Mouse (Mus musculus) adrenal gland, adult 8-10 months (tissue): ENCODE results near the gene Rftn1. TPM values are rescaled to one million over a fixed set of nuclear protein-coding genes. Genes with fewer than 3 reads are reported as not detected.
A peak's percentile ranks its signal among the peaks of the same experiment; 100 is the strongest.

Source experiments
- DNase-seq: peaks from one replicate; pipeline ENCODE4 v3.0.0; 2022
- total RNA-seq, 4 experiments: library from RNA; stranded (reverse); gene quantifications; 2 replicates each; pipeline ENCODE4 v1.2.4; 2022

Gene Rftn1
- total RNA-seq, 4 experiments from 2014 or later: 9.1 to 12.9 (median 11.4) TPM

GRCm38 (mm10) chr17:50169946-50170427 is 20.5 kb downstream of the Rftn1 start:
- peak; percentile 32 for DNase-seq

GRCm38 (mm10) chr17:50160904-50161805 is 29.3 kb downstream of the Rftn1 start:
- no peak for DNase-seq

- no peak for DNase-seq
Measured at GRCm38 (mm10) chr17:50160357-50160756, 30.1 kb downstream of the Rftn1 start.

- DNase-seq: no peak
Measured at GRCm38 (mm10) chr17:50159816-50160215, 30.7 kb downstream of the Rftn1 start.

- no peak for DNase-seq
Measured at GRCm38 (mm10) chr17:50158565-50158964, 31.9 kb downstream of the Rftn1 start.

- no peak for DNase-seq
Measured at GRCm38 (mm10) chr17:50157190-50158150, 33.0 kb downstream of the Rftn1 start.

- no peak for DNase-seq
Measured at GRCm38 (mm10) chr17:50152085-50152484, 38.4 kb downstream of the Rftn1 start.

GRCm38 (mm10) chr17:50151208-50151723 is 39.2 kb downstream of the Rftn1 start:
- DNase-seq: no peak

GRCm38 (mm10) chr17:50150416-50151207 is 39.9 kb downstream of the Rftn1 start:
- no peak for DNase-seq

GRCm38 (mm10) chr17:50149690-50150210 is 40.7 kb downstream of the Rftn1 start:
- DNase-seq: no peak

GRCm38 (mm10) chr17:50147831-50148587 is 42.5 kb downstream of the Rftn1 start:
- no peak for DNase-seq

GRCm38 (mm10) chr17:50143354-50143753 is 47.1 kb downstream of the Rftn1 start:
- no peak for DNase-seq

- DNase-seq: no peak
Measured at GRCm38 (mm10) chr17:50142553-50142952, 47.9 kb downstream of the Rftn1 start.

- DNase-seq: no peak
Measured at GRCm38 (mm10) chr17:50142151-50142550, 48.3 kb downstream of the Rftn1 start.

GRCm38 (mm10) chr17:50136060-50136459 is 54.4 kb downstream of the Rftn1 start:
- peak; percentile 33 for DNase-seq

GRCm38 (mm10) chr17:50135466-50135865 is 55.0 kb downstream of the Rftn1 start:
- no peak for DNase-seq

GRCm38 (mm10) chr17:50131698-50132097 is 58.8 kb downstream of the Rftn1 start:
- DNase-seq: no peak

GRCm38 (mm10) chr17:50130421-50130820 is 60.1 kb downstream of the Rftn1 start:
- DNase-seq: no peak

- no peak for DNase-seq
Measured at GRCm38 (mm10) chr17:50128392-50128791, 62.1 kb downstream of the Rftn1 start.

- DNase-seq: no peak
Measured at GRCm38 (mm10) chr17:50127045-50127813, 63.2 kb downstream of the Rftn1 start.
